Mouse (Mus musculus) A20 (cell line): ENCODE measurements at regions not wholly inside any gene's neighbourhood (a gene's known extent, or its start where the extent isn't known, plus 50 kb on each side); places are given as distances from the start of the nearest gene placed in this dataset.

Source experiments
- DNase-seq: peaks from one replicate; pipeline ENCODE4 v3.0.0-alpha.2; 2011; ENCODE audit warnings: low read depth, low spot score

- DNase-seq = no peak
Measured at GRCm38 (mm10) chr3:73435241-73435640, 273.0 kb downstream of the Bche start.

GRCm38 (mm10) chr3:73434331-73434730 lies 273.9 kb downstream of the Bche start:
- DNase-seq = no peak

- DNase-seq = no peak
Measured at GRCm38 (mm10) chr3:73409929-73410522, 298.2 kb downstream of the Bche start.

GRCm38 (mm10) chr3:73401395-73401794 lies 306.8 kb downstream of the Bche start:
- no peak for DNase-seq

GRCm38 (mm10) chr3:73395808-73396207 lies 312.4 kb downstream of the Bche start:
- DNase-seq = no peak

DNA sequence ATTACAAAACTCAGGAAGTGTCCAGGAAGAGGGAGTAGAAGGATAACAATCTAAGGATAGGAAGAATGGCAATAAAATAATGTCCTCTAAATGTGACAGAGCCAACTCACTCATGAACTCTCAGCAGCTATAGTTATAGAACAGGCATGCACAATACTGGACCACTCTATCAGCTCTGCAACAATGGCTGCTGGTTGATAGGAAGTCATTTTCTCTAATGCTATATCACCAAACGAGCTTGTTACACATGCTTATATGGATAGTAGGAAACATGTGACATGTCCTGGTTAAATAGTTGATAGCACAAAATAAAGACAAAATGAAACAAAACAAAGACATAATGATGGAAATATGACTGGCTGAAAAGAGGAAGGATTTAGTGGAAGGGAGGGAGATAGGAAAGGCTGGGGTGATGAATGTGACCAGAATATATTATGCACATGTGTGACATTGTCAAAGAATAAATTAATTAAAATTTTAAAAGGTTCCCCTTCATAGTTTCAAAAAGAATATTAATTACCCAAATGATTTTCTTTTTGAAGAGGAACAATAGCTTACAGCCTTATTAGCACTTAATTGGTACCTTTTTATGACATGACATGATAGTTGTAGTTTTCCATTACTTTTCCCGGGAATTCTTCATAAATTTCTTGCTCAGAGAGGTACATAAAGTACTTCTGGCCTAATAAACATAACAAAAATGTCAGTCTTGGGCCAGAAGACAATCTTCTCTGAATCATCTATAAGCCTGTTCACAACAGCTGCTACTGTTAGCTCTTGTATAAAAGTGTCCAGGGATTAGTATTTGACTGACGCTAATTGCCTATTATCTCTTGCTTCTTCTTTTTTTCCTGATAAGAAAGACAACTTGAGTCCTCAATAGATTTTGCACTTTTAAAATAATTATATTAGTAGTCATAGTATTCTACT lies 318.2 kb downstream of the Bche start:
- no peak for DNase-seq

GRCm38 (mm10) chr3:73354861-73355496 lies 297.4 kb upstream of the Slitrk3 start:
- no peak for DNase-seq

GRCm38 (mm10) chr3:73343199-73343598 lies 285.6 kb upstream of the Slitrk3 start:
- DNase-seq = peak; percentile 15

GRCm38 (mm10) chr3:73339730-73340129 lies 282.1 kb upstream of the Slitrk3 start:
- no peak for DNase-seq

DNA sequence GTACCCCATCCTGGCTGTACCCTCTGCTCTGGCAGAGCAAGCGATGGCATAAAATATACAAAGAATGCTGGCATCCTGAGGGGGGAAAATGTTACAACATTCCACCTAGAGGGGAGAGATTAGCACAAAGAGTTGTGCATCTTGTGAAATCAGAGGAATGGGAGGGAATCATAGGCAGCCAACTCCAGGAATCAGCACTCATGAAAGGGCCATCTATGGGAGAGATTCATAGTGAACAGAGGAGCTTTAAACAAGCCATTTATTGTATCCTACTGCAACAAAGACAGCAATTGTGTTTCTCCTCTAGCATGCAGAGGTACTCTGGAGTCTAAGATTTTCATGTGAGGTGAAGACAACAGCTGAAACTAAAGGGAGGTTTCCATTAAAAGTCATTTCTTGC lies 265.6 kb upstream of the Slitrk3 start:
- DNase-seq = no peak
